8 mouse cellular contexts compared by ENCODE assay signal in genomic region chr2:63183563-63184545, GRCm38 (mm10). TPM values are rescaled to one million over a fixed set of nuclear protein-coding genes. Genes with fewer than 3 reads are reported as not detected.
DNase-seq lines count a peak whose midpoint lies in the region; ATAC-seq and TF ChIP-seq lines count a peak whose summit lies in the region.

Gene Kcnh7, minus strand, starts transcription at chr2:63184287.

- WGBS in kidney, embryonic 16.5 days: 1% methylated on average over 40 of the region's 49 CpGs
- WGBS in kidney, adult 2 months: 2% methylated on average over 48 of the region's 49 CpGs
- WGBS in hindbrain, embryonic 12.5 days: 1% methylated on average over 47 of the region's 49 CpGs
- under 1% methylated on average over 47 of the region's 49 CpGs for WGBS in limb, embryonic 13.5 days

- no peaks in the 10 kb centered on the region for H3K4me1 ChIP-seq in kidney, embryonic 16.5 days (ENCODE audit: insufficient read depth, low read length)
- H3K4me1 ChIP-seq in kidney, adult 2 months (ENCODE audit: control insufficient read depth, insufficient read depth, low read length): no peaks in the 10 kb centered on the region
- no peaks in the 10 kb centered on the region; the same call in 1 of the 2 replicates for H3K4me1 ChIP-seq in cortical plate, adult 2 months (ENCODE audit: control insufficient read depth, insufficient read depth, low read length)
- 0 out of 2 replicates have a peak, but pooled peaks cover 3% of the 10 kb centered on the region for H3K4me1 ChIP-seq in hindbrain, embryonic 12.5 days
- 0 out of 2 replicates have a peak, but pooled peaks cover 6% of the 10 kb centered on the region for H3K4me1 ChIP-seq in limb, embryonic 13.5 days

- H3K4me2 ChIP-seq in kidney, embryonic 16.5 days (replicated peaks; ENCODE audit: low read depth, low read length): peak within 1 kb of the TSS; percentile 85
- peak within 1 kb of the TSS; percentile 79 for H3K4me2 ChIP-seq in hindbrain, embryonic 12.5 days (replicated peaks)
- H3K4me2 ChIP-seq in limb, embryonic 13.5 days (replicated peaks): peak within 1 kb of the TSS; percentile 79

- no peaks in the 10 kb centered on the region for H3K36me3 ChIP-seq in kidney, embryonic 16.5 days (ENCODE audit: insufficient read depth, low read length)
- H3K36me3 ChIP-seq in kidney, adult 2 months (ENCODE audit: control insufficient read depth, insufficient read depth, low read length): no peaks in the 10 kb centered on the region
- no peaks in the 10 kb centered on the region for H3K36me3 ChIP-seq in hindbrain, embryonic 12.5 days
- no peaks in the 10 kb centered on the region for H3K36me3 ChIP-seq in limb, embryonic 13.5 days

- no peak for DNase-seq in kidney, adult 2 months
- peak; percentile 55 for DNase-seq in retina, postnatal 1 day

- H3K9me3 ChIP-seq in kidney, embryonic 16.5 days (ENCODE audit: low read length): no peaks in the 10 kb centered on the region
- H3K9me3 ChIP-seq in hindbrain, embryonic 12.5 days (replicated peaks): no peaks in the 10 kb centered on the region
- no peaks in the 10 kb centered on the region for H3K9me3 ChIP-seq in limb, embryonic 13.5 days

- peaks cover 6% of the 10 kb centered on the region for H3K27me3 ChIP-seq in kidney, embryonic 16.5 days (ENCODE audit: insufficient read depth, low read length)
- H3K27me3 ChIP-seq in kidney, adult 2 months (replicated peaks; ENCODE audit: control insufficient read depth, insufficient read depth, low read length): peaks cover 2% of the 10 kb centered on the region; the same call in 1 of the 2 replicates
- H3K27me3 ChIP-seq in hindbrain, embryonic 12.5 days: no peaks in the 10 kb centered on the region
- H3K27me3 ChIP-seq in limb, embryonic 13.5 days: peaks cover 36% of the 10 kb centered on the region

- H3K27ac ChIP-seq in kidney, embryonic 16.5 days (ENCODE audit: low read length): no peak within 1 kb of the TSS
- no peak within 1 kb of the TSS for H3K27ac ChIP-seq in kidney, adult 2 months (ENCODE audit: insufficient read depth, low read depth, low read length)
- H3K27ac ChIP-seq in cortical plate, adult 2 months (ENCODE audit: insufficient read depth, low read length): peak within 1 kb of the TSS; percentile 63
- peak within 1 kb of the TSS; percentile 71 for H3K27ac ChIP-seq in hindbrain, embryonic 12.5 days
- no peak within 1 kb of the TSS for H3K27ac ChIP-seq in limb, embryonic 13.5 days

- H3K4me3 ChIP-seq in kidney, embryonic 16.5 days (ENCODE audit: low read length): peak within 1 kb of the TSS; percentile 48
- H3K4me3 ChIP-seq in kidney, adult 2 months (ENCODE audit: insufficient read depth, low read depth, low read length): no peak within 1 kb of the TSS
- peak within 1 kb of the TSS; percentile 79 for H3K4me3 ChIP-seq in cortical plate, adult 2 months (ENCODE audit: insufficient read depth, low read length)
- peak within 1 kb of the TSS; percentile 53 for H3K4me3 ChIP-seq in hindbrain, embryonic 12.5 days
- H3K4me3 ChIP-seq in limb, embryonic 13.5 days: peak within 1 kb of the TSS; percentile 39

- TF ChIP-seq POLR2A in kidney, adult 2 months (IDR thresholded peaks at IDR 0.05; ENCODE audit: low read depth, low read length): no peak
- peak; percentile 45; the same call in 1 of the 2 replicates for TF ChIP-seq POLR2A in cortical plate, adult 2 months (IDR thresholded peaks at IDR 0.05; ENCODE audit: extremely low read depth, insufficient read depth, low read length)

- peak; percentile 67 for ATAC-seq in kidney, embryonic 16.5 days (ENCODE audit: low FRiP score, low TSS enrichment)
- peak; percentile 91 for ATAC-seq in hindbrain, embryonic 12.5 days (ENCODE audit: low FRiP score)
- ATAC-seq in limb, embryonic 13.5 days (ENCODE audit: low FRiP score, low read depth): no peak
- ATAC-seq in CD4-positive, CD25-positive, alpha-beta regulatory T cell, adult 4 months: no peak
- ATAC-seq in erythroid progenitor cell, adult 5-6 weeks (replicated peaks; ENCODE audit: low FRiP score, poor library complexity, severe bottlenecking): no peak

- no peak for TF ChIP-seq CTCF in kidney, adult 2 months (conservative IDR thresholded peaks at IDR 0.05; ENCODE audit: insufficient read depth, insufficient read length, low read depth, low read length)
- TF ChIP-seq CTCF in cortical plate, adult 2 months (IDR thresholded peaks at IDR 0.05; ENCODE audit: extremely low read depth, insufficient read depth, low read length): no peak

- H3K9ac ChIP-seq in kidney, embryonic 16.5 days (replicated peaks; ENCODE audit: low read length): peak within 1 kb of the TSS; percentile 36
- H3K9ac ChIP-seq in hindbrain, embryonic 12.5 days: peak within 1 kb of the TSS; percentile 71
- H3K9ac ChIP-seq in limb, embryonic 13.5 days: 0 out of 2 replicates have a peak within 1 kb of the TSS, but pooled peaks have one; percentile 39

RNA-seq across cellular contexts. Expression of gene Kcnh7, which starts in this region (rescaled TPM):
- polyA plus RNA-seq in kidney, embryonic 16.5 days (2015; fragmentation: Nextera tagmentation; extraction: Ambion mirVana): 1.6 and 2.1 TPM in 2 replicates
- 0.03 and 0.11 TPM in 2 replicates for polyA plus RNA-seq in kidney, adult 2 months (2012; rRNA removed)
- 26.6 and 26.9 TPM in 2 replicates for polyA plus RNA-seq in cortical plate, adult 2 months (2012; rRNA removed)
- polyA plus RNA-seq in hindbrain, embryonic 12.5 days (2016; fragmentation: Nextera tagmentation; extraction: Ambion mirVana): 4.8 and 5.4 TPM in 2 replicates
- 0.57 and 0.95 TPM in 2 replicates for polyA plus RNA-seq in limb, embryonic 13.5 days (2015; fragmentation: Nextera tagmentation; extraction: Ambion mirVana)
- polyA plus RNA-seq in CD4-positive, CD25-positive, alpha-beta regulatory T cell, adult 4 months (2017; shearing (Covaris generic)): under 1 TPM in 1 of 2 experiments, not detected in 1; 0.16 TPM
- not detected in 2 replicates for total RNA-seq in erythroid progenitor cell, adult 5-6 weeks (2015; ENCODE audit: low replicate concordance)
- total RNA-seq in erythroid progenitor cell, adult 5-6 weeks (2017; ENCODE audit: low replicate concordance): 0.13 TPM in 1 of 2 replicates, not detected in the other

Comparison
In these comparisons a context has a peak if more than half of its experiments do, and no peak if none do; other contexts are left out.
1. ATAC-seq: peak in kidney, embryonic 16.5 days (single experiment) and hindbrain, embryonic 12.5 days (single experiment); none in limb, embryonic 13.5 days (single experiment), CD4-positive, CD25-positive, alpha-beta regulatory T cell, adult 4 months (single experiment) and erythroid progenitor cell, adult 5-6 weeks (single experiment).
2. H3K27ac ChIP-seq: peak in cortical plate, adult 2 months (single experiment) and hindbrain, embryonic 12.5 days (single experiment); none in kidney, embryonic 16.5 days (single experiment), kidney, adult 2 months (single experiment) and limb, embryonic 13.5 days (single experiment).
3. Peak in every context shown above with its lines, with median percentiles within 50 percentile points of each other: H3K4me2 ChIP-seq and H3K9ac ChIP-seq.